Mouse (Mus musculus) hindbrain, embryonic 16.5 days (tissue): ENCODE data around the gene Dapk2. TPM values are rescaled to one million over a fixed set of nuclear protein-coding genes. Genes with fewer than 3 reads are reported as not detected.
"Not testable (repeated sequence)": the region's sequence is repeated elsewhere in the genome, so short reads cannot be mapped to it uniquely, and the experiment has no call there.

Source experiments
- ATAC-seq: fragments of 200-750 bp; cut with Nextera tagmentation; 2 replicates; pipeline ENCODE4 v1.8.0; 2017; ENCODE audit warnings: moderate TSS enrichment, moderate library complexity
- H3K27ac ChIP-seq: fragments of 300-500 bp; sonication (generic); 2 replicates; pipeline ENCODE4 v1.5.1; 2014; ENCODE audit warnings: low read depth, mild to moderate bottlenecking, control low read depth, low read length, moderate library complexity
- H3K27me3 ChIP-seq: fragments of 300-500 bp; sonication (generic); replicated peaks from 2 replicates; pipeline ENCODE4 v1.6.1; 2014; ENCODE audit warnings: low read length; ENCODE audit not compliant: control insufficient read depth, insufficient read depth
- H3K36me3 ChIP-seq: fragments of 300-500 bp; sonication (generic); 2 replicates; pipeline ENCODE4 v1.6.1; 2014; ENCODE audit warnings: mild to moderate bottlenecking, low read length, moderate library complexity, mixed read lengths; ENCODE audit not compliant: control insufficient read depth, insufficient read depth
- H3K4me1 ChIP-seq: fragments of 300-500 bp; sonication (generic); 2 replicates; pipeline ENCODE4 v1.6.1; 2014; ENCODE audit warnings: low read depth, low read length; ENCODE audit not compliant: control insufficient read depth, insufficient read depth
- H3K4me2 ChIP-seq: fragments of 300-500 bp; sonication (generic); 2 replicates; pipeline ENCODE4 v1.6.1; 2014; ENCODE audit warnings: mild to moderate bottlenecking, low read length, control low read depth, moderate library complexity
- H3K4me3 ChIP-seq: fragments of 300-500 bp; sonication (generic); 2 replicates; pipeline ENCODE4 v1.5.1; 2014; ENCODE audit warnings: mild to moderate bottlenecking, low read length, control low read depth, moderate library complexity
- H3K9ac ChIP-seq: fragments of 300-500 bp; sonication (generic); 2 replicates; pipeline ENCODE4 v1.6.1; 2014; ENCODE audit warnings: low read depth, mild to moderate bottlenecking, control low read depth, low read length, moderate library complexity
- H3K9me3 ChIP-seq: fragments of 300-500 bp; sonication (generic); 2 replicates; pipeline ENCODE4 v1.6.1; 2014; ENCODE audit warnings: mild to moderate bottlenecking, low read length, moderate library complexity; ENCODE audit not compliant: control insufficient read depth
- WGBS: fragments of 180-500 bp; shearing (Covaris S2); extraction: QIAGEN DNeasy Blood & Tissue Kit; methylation state at CpG from one replicate; pipeline ENCODE4 v1.1.7; 2014; 5-methylcytosine and 5-hydroxymethylcytosine counted together
- polyA plus RNA-seq: library from polyadenylated mRNA; unstranded; fragments of >200 nt; fragmentation: Nextera tagmentation; extraction: Ambion mirVana; gene quantifications from 2 replicates; pipeline ENCODE4 v1.2.1, GENCODE M21; 2015

Dapk2 gene
- polyA plus RNA-seq, 1 experiment from 2014 or later, result 0.79 TPM

GRCm38 (mm10) chr9:66280496-66280895 lies 122.5 kb downstream of the Dapk2 start:
- Histone ChIP-seq H3K4me3 (no peak overlapping the region), H3K9ac (no peak overlapping the region), H3K9me3 (no peaks in the 10 kb centered on the region), H3K4me1 (peaks cover 7% of the 10 kb centered on the region), H3K27ac (no peak overlapping the region), H3K4me2 (no peak overlapping the region), H3K27me3 (no peaks in the 10 kb centered on the region), H3K36me3 (no peaks in the 10 kb centered on the region)
- WGBS, result 88% methylated on average over 1 of the region's 1 CpGs
- ATAC-seq, result no peak

- Histone ChIP-seq H3K4me1 (no peaks in the 10 kb centered on the region), H3K4me3 (no peak overlapping the region), H3K4me2 (no peak overlapping the region), H3K9ac (no peak overlapping the region), H3K27me3 (no peaks in the 10 kb centered on the region), H3K9me3 (no peaks in the 10 kb centered on the region), H3K27ac (no peak overlapping the region), H3K36me3 (no peaks in the 10 kb centered on the region)
- ATAC-seq, result peak; percentile 20; the same call in 1 of the 2 replicates
- 59% methylated on average over 9 of the region's 9 CpGs for WGBS
Measured at GRCm38 (mm10) chr9:66281501-66281951, 123.5 kb downstream of the Dapk2 start.

GRCm38 (mm10) chr9:66282582-66282981 lies 124.6 kb downstream of the Dapk2 start:
- H3K4me3 ChIP-seq, result no peak overlapping the region
- no peak overlapping the region for H3K27ac ChIP-seq
- no peak for ATAC-seq
- 85% methylated on average over 1 of the region's 1 CpGs for WGBS
- H3K27me3 ChIP-seq, result no peaks in the 10 kb centered on the region
- H3K4me2 ChIP-seq, result no peak overlapping the region
- no peaks in the 10 kb centered on the region for H3K4me1 ChIP-seq
- no peaks in the 10 kb centered on the region for H3K36me3 ChIP-seq
- H3K9ac ChIP-seq, result no peak overlapping the region
- H3K9me3 ChIP-seq, result no peaks in the 10 kb centered on the region

GRCm38 (mm10) chr9:66283565-66284203 lies 125.7 kb downstream of the Dapk2 start:
- Histone ChIP-seq H3K4me1 (no peaks in the 10 kb centered on the region), H3K4me2 (no peak overlapping the region), H3K9me3 (no peaks in the 10 kb centered on the region), H3K9ac (no peak overlapping the region), H3K27ac (no peak overlapping the region), H3K36me3 (no peaks in the 10 kb centered on the region), H3K27me3 (no peaks in the 10 kb centered on the region), H3K4me3 (no peak overlapping the region)
- 24% methylated on average over 2 of the region's 2 CpGs for WGBS
- no peak for ATAC-seq

- not testable (repeated sequence) for H3K4me3 ChIP-seq
Measured at GRCm38 (mm10) chr9:66285241-66285640, 127.2 kb downstream of the Dapk2 start.

GRCm38 (mm10) chr9:66285901-66286300 lies 127.9 kb downstream of the Dapk2 start:
- Histone ChIP-seq H3K4me3 (no peak overlapping the region), H3K4me1 (no peaks in the 10 kb centered on the region), H3K9me3 (no peaks in the 10 kb centered on the region), H3K9ac (no peak overlapping the region), H3K27ac (no peak overlapping the region), H3K36me3 (no peaks in the 10 kb centered on the region), H3K4me2 (no peak overlapping the region), H3K27me3 (no peaks in the 10 kb centered on the region)
- no peak for ATAC-seq
- 38% methylated on average over 7 of the region's 7 CpGs for WGBS

More at GRCm38 (mm10) chr9:66285241-66285640, 127.2 kb downstream of the Dapk2 start:
- not testable (repeated sequence) for H3K36me3 ChIP-seq, H3K9me3 ChIP-seq, H3K27ac ChIP-seq, H3K4me2 ChIP-seq, H3K9ac ChIP-seq, H3K4me1 ChIP-seq, H3K27me3 ChIP-seq, ATAC-seq
- WGBS, result 100% methylated on average over 2 of the region's 2 CpGs

GRCm38 (mm10) chr9:66290727-66291126 lies 132.7 kb downstream of the Dapk2 start:
- ATAC-seq, result no peak
- H3K9me3 ChIP-seq, result no peaks in the 10 kb centered on the region
- H3K4me2 ChIP-seq, result no peak overlapping the region
- H3K36me3 ChIP-seq, result no peaks in the 10 kb centered on the region
- no peak overlapping the region for H3K27ac ChIP-seq
- no peaks in the 10 kb centered on the region for H3K27me3 ChIP-seq
- no peak overlapping the region for H3K9ac ChIP-seq
- peaks cover 5% of the 10 kb centered on the region; the same call in 1 of the 2 replicates for H3K4me1 ChIP-seq
- WGBS, result 88% methylated on average over 2 of the region's 2 CpGs
- H3K4me3 ChIP-seq, result no peak overlapping the region

GRCm38 (mm10) chr9:66293319-66293718 lies 135.3 kb downstream of the Dapk2 start:
- no peaks in the 10 kb centered on the region for H3K36me3 ChIP-seq
- H3K9ac ChIP-seq, result no peak overlapping the region

GRCm38 (mm10) chr9:66294227-66294626 lies 136.2 kb downstream of the Dapk2 start:
- Histone ChIP-seq H3K27me3 (no peaks in the 10 kb centered on the region), H3K9me3 (no peaks in the 10 kb centered on the region), H3K4me2 (no peak overlapping the region), H3K4me1 (peaks cover 5% of the 10 kb centered on the region; the same call in 1 of the 2 replicates), H3K27ac (no peak overlapping the region), H3K36me3 (no peaks in the 10 kb centered on the region), H3K9ac (no peak overlapping the region), H3K4me3 (no peak overlapping the region)
- 80% methylated on average over 1 of the region's 1 CpGs for WGBS
- no peak for ATAC-seq

More at GRCm38 (mm10) chr9:66293319-66293718, 135.3 kb downstream of the Dapk2 start:
- Histone ChIP-seq H3K9me3 (no peaks in the 10 kb centered on the region), H3K4me2 (no peak overlapping the region), H3K4me1 (peaks cover 5% of the 10 kb centered on the region; the same call in 1 of the 2 replicates), H3K4me3 (no peak overlapping the region), H3K27me3 (no peaks in the 10 kb centered on the region), H3K27ac (no peak overlapping the region)
- ATAC-seq, result no peak
- WGBS, result 98% methylated on average over 2 of the region's 2 CpGs
